Mouse (Mus musculus): ENCODE results near the gene Eml1. TPM values are rescaled to one million over a fixed set of nuclear protein-coding genes. Genes with fewer than 3 reads are reported as not detected.

The Eml1 gene
- polyA plus RNA-seq, 1 experiment: 9.5 TPM

DNA sequence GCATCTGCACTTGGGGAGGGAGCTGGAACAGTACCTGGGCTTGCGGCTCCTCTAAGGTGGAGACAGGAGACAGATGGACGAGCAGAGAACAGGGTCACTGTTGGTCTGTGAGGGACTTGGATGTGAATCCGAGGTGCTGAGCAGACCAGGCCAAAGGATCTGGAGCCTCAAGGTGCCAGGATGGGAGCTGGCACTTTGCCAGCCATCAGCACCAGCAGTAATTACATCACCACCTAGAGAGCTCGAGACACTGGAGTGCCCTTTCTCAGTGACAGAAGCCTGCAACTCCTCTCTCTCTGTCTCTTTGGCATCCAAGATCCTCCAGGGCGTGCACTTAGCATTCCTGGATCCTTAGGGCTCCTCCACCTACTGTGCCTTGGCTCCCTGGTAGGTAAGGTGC lies 61.8 kb downstream of the Eml1 start:
- no peaks in the 10 kb centered on the region for H3K4me1 ChIP-seq (ENCODE audit: control insufficient read depth, insufficient read depth, low read length)
- TF ChIP-seq POLR2A (IDR thresholded peaks at IDR 0.05; ENCODE audit: insufficient read depth, low read length) (no peak), CTCF (IDR thresholded peaks at IDR 0.05; ENCODE audit: low read depth, low read length) (no peak), EP300 (IDR thresholded peaks at IDR 0.05; ENCODE audit: insufficient read depth, low read depth, low read length) (no peak)
- no peak overlapping the region for H3K27ac ChIP-seq (ENCODE audit: insufficient read depth, low read length)
- no peaks in the 10 kb centered on the region for H3K9me3 ChIP-seq (replicated peaks; ENCODE audit: control insufficient read depth, insufficient read depth, low read length, poor library complexity, severe bottlenecking)
- H3K27me3 ChIP-seq (ENCODE audit: control insufficient read depth, insufficient read depth, low read length, poor library complexity, severe bottlenecking): no peaks in the 10 kb centered on the region
- no peak overlapping the region for H3K9ac ChIP-seq (ENCODE audit: low read depth, poor library complexity, severe bottlenecking)
- H3K36me3 ChIP-seq (ENCODE audit: control insufficient read depth, insufficient read depth, low read length, poor library complexity, severe bottlenecking): no peaks in the 10 kb centered on the region
- no peak overlapping the region for H3K4me3 ChIP-seq (ENCODE audit: low read depth, low read length)

DNA sequence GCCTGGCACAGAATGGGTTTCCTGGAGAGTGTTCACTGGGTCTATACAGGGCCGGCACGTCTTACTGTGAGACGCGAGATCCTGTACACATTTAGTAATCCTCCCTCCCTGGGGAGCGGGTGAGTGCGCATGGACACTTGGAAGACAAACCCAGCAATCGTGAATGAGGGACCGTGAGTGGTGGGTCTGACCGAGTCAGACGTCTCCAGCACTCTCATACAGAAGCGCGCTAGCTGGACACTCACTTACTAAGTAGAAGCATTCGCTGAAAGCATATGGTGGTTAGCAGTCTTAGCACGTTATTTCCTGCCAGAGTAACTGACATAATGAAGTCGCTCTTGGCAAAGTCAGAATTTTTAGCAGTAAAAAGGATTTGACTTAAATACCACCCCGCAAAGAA lies 62.3 kb downstream of the Eml1 start:
- Histone ChIP-seq H3K4me3 (ENCODE audit: low read depth, low read length) (no peak overlapping the region), H3K4me1 (ENCODE audit: control insufficient read depth, insufficient read depth, low read length) (no peaks in the 10 kb centered on the region), H3K9ac (ENCODE audit: low read depth, poor library complexity, severe bottlenecking) (no peak overlapping the region), H3K36me3 (ENCODE audit: control insufficient read depth, insufficient read depth, low read length, poor library complexity, severe bottlenecking) (no peaks in the 10 kb centered on the region), H3K27ac (ENCODE audit: insufficient read depth, low read length) (no peak overlapping the region), H3K9me3 (replicated peaks; ENCODE audit: control insufficient read depth, insufficient read depth, low read length, poor library complexity, severe bottlenecking) (no peaks in the 10 kb centered on the region), H3K27me3 (ENCODE audit: control insufficient read depth, insufficient read depth, low read length, poor library complexity, severe bottlenecking) (no peaks in the 10 kb centered on the region)
- no peak for TF ChIP-seq POLR2A (IDR thresholded peaks at IDR 0.05; ENCODE audit: insufficient read depth, low read length)
- TF ChIP-seq EP300 (IDR thresholded peaks at IDR 0.05; ENCODE audit: insufficient read depth, low read depth, low read length): no peak
- TF ChIP-seq CTCF (IDR thresholded peaks at IDR 0.05; ENCODE audit: low read depth, low read length): no peak

DNA sequence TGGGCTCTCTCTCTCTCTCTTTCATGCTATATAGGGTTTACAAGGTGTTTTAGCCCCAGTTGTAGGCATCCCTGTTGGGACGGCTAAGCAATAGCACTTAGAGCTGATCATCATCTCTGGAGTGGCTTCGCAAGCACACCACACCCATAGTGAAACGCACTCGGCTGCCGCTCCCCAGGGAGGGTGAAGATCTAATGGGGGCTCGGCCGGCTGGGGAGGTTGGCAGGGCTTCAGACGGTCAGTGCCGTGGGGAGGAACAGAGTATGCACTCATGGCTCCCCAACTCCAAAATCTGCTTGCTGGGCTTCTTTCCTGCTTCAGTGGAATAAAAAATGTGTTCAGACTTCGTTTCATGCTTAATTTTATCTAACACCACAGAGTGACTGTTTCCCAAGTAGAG lies 62.7 kb downstream of the Eml1 start:
- no peaks in the 10 kb centered on the region for H3K36me3 ChIP-seq (ENCODE audit: control insufficient read depth, insufficient read depth, low read length, poor library complexity, severe bottlenecking)
- H3K4me1 ChIP-seq (ENCODE audit: control insufficient read depth, insufficient read depth, low read length): no peaks in the 10 kb centered on the region
- TF ChIP-seq CTCF (IDR thresholded peaks at IDR 0.05; ENCODE audit: low read depth, low read length) (no peak), EP300 (IDR thresholded peaks at IDR 0.05; ENCODE audit: insufficient read depth, low read depth, low read length) (no peak), POLR2A (IDR thresholded peaks at IDR 0.05; ENCODE audit: insufficient read depth, low read length) (no peak)
- no peaks in the 10 kb centered on the region for H3K9me3 ChIP-seq (replicated peaks; ENCODE audit: control insufficient read depth, insufficient read depth, low read length, poor library complexity, severe bottlenecking)
- no peaks in the 10 kb centered on the region for H3K27me3 ChIP-seq (ENCODE audit: control insufficient read depth, insufficient read depth, low read length, poor library complexity, severe bottlenecking)
- no peak overlapping the region for H3K27ac ChIP-seq (ENCODE audit: insufficient read depth, low read length)
- no peak overlapping the region for H3K4me3 ChIP-seq (ENCODE audit: low read depth, low read length)
- H3K9ac ChIP-seq (ENCODE audit: low read depth, poor library complexity, severe bottlenecking): no peak overlapping the region

DNA sequence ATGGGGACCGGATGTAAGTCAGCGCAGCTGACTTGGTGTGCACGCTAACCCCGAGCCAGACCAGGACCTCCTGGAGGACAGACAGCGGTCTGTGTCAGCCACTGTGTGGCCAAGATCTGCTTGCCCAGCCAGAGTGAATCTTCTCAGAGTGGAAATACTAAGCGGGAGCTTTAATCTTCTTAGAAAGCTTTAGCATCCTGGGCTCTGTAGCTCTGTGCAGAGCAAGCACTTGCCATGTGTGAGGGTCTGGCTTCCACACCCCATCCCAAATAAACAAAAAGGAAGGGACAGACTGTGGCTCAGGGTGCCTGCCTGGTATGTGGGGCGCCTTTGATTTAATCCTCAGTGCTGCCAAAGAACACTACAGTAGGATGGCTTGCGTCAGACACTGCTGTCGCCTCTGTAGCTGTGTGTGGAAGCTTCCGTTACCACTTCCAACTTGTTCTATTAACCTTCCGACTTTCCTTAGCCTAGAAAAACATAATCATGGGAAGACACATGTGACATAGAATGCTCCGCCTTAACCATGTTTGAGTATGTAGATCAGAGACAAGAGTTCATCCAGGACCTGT lies 64.8 kb downstream of the Eml1 start:
- H3K4me1 ChIP-seq (ENCODE audit: control insufficient read depth, insufficient read depth, low read length): no peaks in the 10 kb centered on the region
- TF ChIP-seq CTCF (IDR thresholded peaks at IDR 0.05; ENCODE audit: low read depth, low read length) (no peak), POLR2A (IDR thresholded peaks at IDR 0.05; ENCODE audit: insufficient read depth, low read length) (no peak), EP300 (IDR thresholded peaks at IDR 0.05; ENCODE audit: insufficient read depth, low read depth, low read length) (no peak)
- no peak overlapping the region for H3K27ac ChIP-seq (ENCODE audit: insufficient read depth, low read length)
- H3K27me3 ChIP-seq (ENCODE audit: control insufficient read depth, insufficient read depth, low read length, poor library complexity, severe bottlenecking): no peaks in the 10 kb centered on the region
- H3K36me3 ChIP-seq (ENCODE audit: control insufficient read depth, insufficient read depth, low read length, poor library complexity, severe bottlenecking): no peaks in the 10 kb centered on the region
- no peak overlapping the region for H3K9ac ChIP-seq (ENCODE audit: low read depth, poor library complexity, severe bottlenecking)
- no peak overlapping the region for H3K4me3 ChIP-seq (ENCODE audit: low read depth, low read length)
- no peaks in the 10 kb centered on the region for H3K9me3 ChIP-seq (replicated peaks; ENCODE audit: control insufficient read depth, insufficient read depth, low read length, poor library complexity, severe bottlenecking)

DNA sequence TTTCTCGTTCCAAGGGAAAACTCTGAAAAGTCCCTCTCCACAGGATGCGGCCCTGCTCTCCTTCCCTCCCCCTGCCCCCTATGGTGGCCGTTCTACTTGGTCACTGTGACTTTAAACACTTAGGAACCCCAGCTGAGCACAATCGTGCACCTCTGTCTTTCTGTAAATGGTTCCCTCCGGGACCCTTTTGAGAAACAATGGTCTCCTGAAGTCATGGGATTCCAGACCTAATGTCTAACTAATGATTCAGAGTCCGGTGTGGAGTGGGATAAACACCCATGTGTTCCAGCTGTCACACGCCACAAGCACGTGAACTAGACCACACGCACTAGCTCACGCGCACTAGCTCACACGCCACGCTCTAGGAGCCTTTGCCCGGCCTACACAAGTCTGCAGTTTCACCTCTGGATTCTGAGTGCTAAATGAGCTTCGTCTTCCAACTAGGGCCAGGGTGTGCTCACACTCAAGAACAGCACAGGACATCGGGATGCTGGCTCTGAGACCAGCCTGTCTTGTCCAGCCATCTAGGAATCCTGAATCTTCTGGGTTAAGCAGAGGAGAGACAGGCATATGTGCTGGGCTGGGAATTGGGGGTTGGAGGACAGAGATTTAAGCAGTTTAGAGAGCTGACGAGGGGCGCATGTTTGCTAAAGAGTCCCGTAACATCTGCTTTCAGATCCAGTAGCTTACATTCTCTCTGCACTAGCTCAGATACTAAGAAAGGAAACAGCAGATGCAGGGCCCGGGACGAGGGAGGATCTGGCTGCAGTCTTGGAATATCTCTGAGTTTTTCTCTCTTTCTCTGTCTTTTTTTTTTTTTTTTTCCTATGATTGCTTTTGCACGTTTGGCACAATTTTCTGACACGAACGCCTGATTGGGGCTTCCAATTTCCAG lies 65.5 kb downstream of the Eml1 start:
- Histone ChIP-seq H3K27me3 (ENCODE audit: control insufficient read depth, insufficient read depth, low read length, poor library complexity, severe bottlenecking) (no peaks in the 10 kb centered on the region), H3K4me3 (ENCODE audit: low read depth, low read length) (no peak overlapping the region), H3K9me3 (replicated peaks; ENCODE audit: control insufficient read depth, insufficient read depth, low read length, poor library complexity, severe bottlenecking) (no peaks in the 10 kb centered on the region), H3K36me3 (ENCODE audit: control insufficient read depth, insufficient read depth, low read length, poor library complexity, severe bottlenecking) (no peaks in the 10 kb centered on the region), H3K4me1 (ENCODE audit: control insufficient read depth, insufficient read depth, low read length) (no peaks in the 10 kb centered on the region), H3K27ac (ENCODE audit: insufficient read depth, low read length) (no peak overlapping the region), H3K9ac (ENCODE audit: low read depth, poor library complexity, severe bottlenecking) (no peak overlapping the region)
- TF ChIP-seq CTCF (IDR thresholded peaks at IDR 0.05; ENCODE audit: low read depth, low read length) (no peak), POLR2A (IDR thresholded peaks at IDR 0.05; ENCODE audit: insufficient read depth, low read length) (no peak), EP300 (IDR thresholded peaks at IDR 0.05; ENCODE audit: insufficient read depth, low read depth, low read length) (no peak)

DNA sequence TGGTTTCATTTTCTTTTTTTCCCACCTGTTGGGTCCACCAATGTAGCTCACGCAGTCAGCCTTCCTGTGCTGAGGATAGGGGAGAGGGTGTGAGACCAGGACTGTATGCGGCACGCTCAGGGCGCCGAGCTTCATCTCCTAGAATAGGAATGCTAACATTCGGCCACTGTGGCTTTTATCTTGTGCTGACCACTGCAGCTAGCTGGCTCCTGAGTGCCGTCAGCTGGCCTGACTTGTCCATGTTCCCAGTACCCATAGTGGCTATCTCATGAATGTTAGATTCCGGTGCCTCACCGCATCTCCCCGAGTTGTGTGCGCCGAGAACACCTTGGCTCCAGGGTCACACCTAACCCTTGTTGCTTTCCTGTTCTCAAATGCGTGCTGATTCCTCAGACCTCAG lies 66.7 kb downstream of the Eml1 start:
- H3K36me3 ChIP-seq (ENCODE audit: control insufficient read depth, insufficient read depth, low read length, poor library complexity, severe bottlenecking): no peaks in the 10 kb centered on the region
- no peaks in the 10 kb centered on the region for H3K27me3 ChIP-seq (ENCODE audit: control insufficient read depth, insufficient read depth, low read length, poor library complexity, severe bottlenecking)
- TF ChIP-seq CTCF (IDR thresholded peaks at IDR 0.05; ENCODE audit: low read depth, low read length) (no peak), POLR2A (IDR thresholded peaks at IDR 0.05; ENCODE audit: insufficient read depth, low read length) (no peak), EP300 (IDR thresholded peaks at IDR 0.05; ENCODE audit: insufficient read depth, low read depth, low read length) (no peak)
- H3K4me3 ChIP-seq (ENCODE audit: low read depth, low read length): no peak overlapping the region
- H3K27ac ChIP-seq (ENCODE audit: insufficient read depth, low read length): no peak overlapping the region
- no peaks in the 10 kb centered on the region for H3K9me3 ChIP-seq (replicated peaks; ENCODE audit: control insufficient read depth, insufficient read depth, low read length, poor library complexity, severe bottlenecking)
- H3K9ac ChIP-seq (ENCODE audit: low read depth, poor library complexity, severe bottlenecking): no peak overlapping the region
- no peaks in the 10 kb centered on the region for H3K4me1 ChIP-seq (ENCODE audit: control insufficient read depth, insufficient read depth, low read length)

Measured in ES-Bruce4 (cell line).